Mouse (Mus musculus) kidney, postnatal 0 days (tissue): ENCODE measurements around the gene Glcci1. TPM values are rescaled to one million over a fixed set of nuclear protein-coding genes. Genes with fewer than 3 reads are reported as not detected.
"Not testable (repeated sequence)": the region's sequence is repeated elsewhere in the genome, so short reads cannot be mapped to it uniquely, and the experiment has no call there.

ENCODE experiments used
- ATAC-seq: fragments of 200-750 bp; cut with Nextera tagmentation; replicated peaks from 2 replicates; pipeline ENCODE4 v1.8.0; 2017; ENCODE audit warnings: low read depth, moderate number of reproducible peaks, moderate TSS enrichment, moderate library complexity; ENCODE audit not compliant: low FRiP score
- DNase-seq: peaks from one replicate; pipeline ENCODE4 v3.0.0-alpha.2; 2016; ENCODE audit warnings: low spot score
- H3K27ac ChIP-seq: fragments of 300-500 bp; sonication (generic); 2 replicates; pipeline ENCODE4 v1.5.1; 2014; ENCODE audit warnings: mild to moderate bottlenecking
- H3K27me3 ChIP-seq: fragments of 300-500 bp; sonication (generic); 2 replicates; pipeline ENCODE4 v1.6.1; 2014; ENCODE audit warnings: low read length, mixed read lengths; ENCODE audit not compliant: insufficient read depth
- H3K36me3 ChIP-seq: fragments of 300-500 bp; sonication (generic); 2 replicates; pipeline ENCODE4 v1.6.1; 2014; ENCODE audit warnings: low read length, mixed read lengths; ENCODE audit not compliant: insufficient read depth
- H3K4me1 ChIP-seq: fragments of 300-500 bp; sonication (generic); replicated peaks from 2 replicates; pipeline ENCODE4 v1.6.1; 2014; ENCODE audit warnings: antibody characterized with exemption, low read length, mixed read lengths; ENCODE audit not compliant: insufficient read depth
- H3K4me2 ChIP-seq: fragments of 300-500 bp; sonication (generic); 2 replicates; pipeline ENCODE4 v1.6.1; 2014; ENCODE audit warnings: mild to moderate bottlenecking, low read length, moderate library complexity, mixed read lengths
- H3K4me3 ChIP-seq: fragments of 300-500 bp; sonication (generic); replicated peaks from 2 replicates; pipeline ENCODE4 v1.5.1; 2014; ENCODE audit warnings: low read depth, low read length
- H3K9ac ChIP-seq: fragments of 300-500 bp; sonication (generic); 2 replicates; pipeline ENCODE4 v1.6.1; 2014; ENCODE audit warnings: low read depth, low read length
- H3K9me3 ChIP-seq: fragments of 300-500 bp; sonication (generic); replicated peaks from 2 replicates; pipeline ENCODE4 v1.6.1; 2016; ENCODE audit warnings: low read length, inconsistent platforms, mixed read lengths
- CTCF ChIP-seq: IDR thresholded peaks from 2 replicates; pipeline ENCODE4 v1.5.1; 2016; ENCODE audit warnings: antibody characterized with exemption, low read depth, mild to moderate bottlenecking, moderate library complexity
- WGBS: fragments of 180-500 bp; shearing (Covaris S2); extraction: QIAGEN DNeasy Blood & Tissue Kit; methylation state at CpG from one replicate; pipeline ENCODE4 v1.1.7; 2014; 5-methylcytosine and 5-hydroxymethylcytosine counted together
- polyA plus RNA-seq: library from polyadenylated mRNA; unstranded; fragments of >200 nt; fragmentation: Nextera tagmentation; extraction: Ambion mirVana; gene quantifications from 2 replicates; pipeline ENCODE4 v1.2.1, GENCODE M21; 2015

The Glcci1 gene
- polyA plus RNA-seq, 1 experiment from 2014 or later = 13.8 TPM

GRCm38 (mm10) chr6:8536944-8537343 lies 27.5 kb downstream of the Glcci1 start:
- DNase-seq (no peak), ATAC-seq (no peak)
- Histone ChIP-seq H3K36me3 (no peaks in the 10 kb centered on the region), H3K27me3 (no peaks in the 10 kb centered on the region), H3K4me2 (no peak overlapping the region), H3K27ac (no peak overlapping the region), H3K9me3 (no peaks in the 10 kb centered on the region), H3K9ac (no peak overlapping the region), H3K4me3 (no peak overlapping the region), H3K4me1 (no peaks in the 10 kb centered on the region)
- WGBS = 83% methylated on average over 2 of the region's 2 CpGs
- TF ChIP-seq CTCF = no peak

GRCm38 (mm10) chr6:8541531-8541930 lies 32.1 kb downstream of the Glcci1 start:
- H3K27me3 ChIP-seq, H3K4me3 ChIP-seq, H3K4me1 ChIP-seq, H3K36me3 ChIP-seq, H3K27ac ChIP-seq, ATAC-seq, H3K9me3 ChIP-seq, H3K4me2 ChIP-seq, H3K9ac ChIP-seq, DNase-seq: not testable (repeated sequence)
- 88% methylated on average over 4 of the region's 4 CpGs for WGBS

GRCm38 (mm10) chr6:8544822-8545221 lies 35.4 kb downstream of the Glcci1 start:
- no peaks in the 10 kb centered on the region for H3K9me3 ChIP-seq
- ATAC-seq (no peak), DNase-seq (no peak)
- H3K36me3 ChIP-seq = no peaks in the 10 kb centered on the region
- no peaks in the 10 kb centered on the region for H3K27me3 ChIP-seq
- no peak overlapping the region for H3K4me2 ChIP-seq
- no peak overlapping the region for H3K4me3 ChIP-seq
- H3K4me1 ChIP-seq = no peaks in the 10 kb centered on the region
- no peak for TF ChIP-seq CTCF
- H3K9ac ChIP-seq = no peak overlapping the region
- 94% methylated on average over 5 of the region's 5 CpGs for WGBS
- H3K27ac ChIP-seq = no peak overlapping the region

- no peak overlapping the region for H3K27ac ChIP-seq
- DNase-seq (no peak), ATAC-seq (no peak)
- no peak for TF ChIP-seq CTCF
- no peaks in the 10 kb centered on the region for H3K27me3 ChIP-seq
- no peak overlapping the region for H3K4me3 ChIP-seq
- H3K9ac ChIP-seq = no peak overlapping the region
- 93% methylated on average over 7 of the region's 7 CpGs for WGBS
- H3K36me3 ChIP-seq = no peaks in the 10 kb centered on the region
- H3K9me3 ChIP-seq = no peaks in the 10 kb centered on the region
- no peak overlapping the region for H3K4me2 ChIP-seq
- no peaks in the 10 kb centered on the region for H3K4me1 ChIP-seq
These were observed 36.4 kb downstream of the Glcci1 start for GRCm38 (mm10) chr6:8545780-8546179.

- DNase-seq = no peak
- no peaks in the 10 kb centered on the region for H3K9me3 ChIP-seq
- H3K4me2 ChIP-seq = no peak overlapping the region
- 92% methylated on average over 2 of the region's 2 CpGs for WGBS
- H3K4me1 ChIP-seq = no peaks in the 10 kb centered on the region
- H3K4me3 ChIP-seq = no peak overlapping the region
- TF ChIP-seq CTCF = no peak
- 0 out of 2 replicates have a peak, but pooled peaks cover 3% of the 10 kb centered on the region for H3K36me3 ChIP-seq
- no peak for ATAC-seq
- no peak overlapping the region for H3K27ac ChIP-seq
- H3K9ac ChIP-seq = no peak overlapping the region
- H3K27me3 ChIP-seq = no peaks in the 10 kb centered on the region
These were observed 41.8 kb downstream of the Glcci1 start for GRCm38 (mm10) chr6:8551155-8551554.

GRCm38 (mm10) chr6:8556849-8557571 lies 47.6 kb downstream of the Glcci1 start:
- TF ChIP-seq CTCF = no peak
- no peak overlapping the region for H3K4me2 ChIP-seq
- H3K36me3 ChIP-seq = 0 out of 2 replicates have a peak, but pooled peaks cover 3% of the 10 kb centered on the region
- WGBS = 94% methylated on average over 5 of the region's 5 CpGs
- no peak overlapping the region for H3K4me3 ChIP-seq
- no peaks in the 10 kb centered on the region for H3K27me3 ChIP-seq
- no peaks in the 10 kb centered on the region for H3K9me3 ChIP-seq
- ATAC-seq = no peak
- DNase-seq = no peak
- H3K4me1 ChIP-seq = no peaks in the 10 kb centered on the region
- H3K27ac ChIP-seq = no peak overlapping the region
- no peak overlapping the region for H3K9ac ChIP-seq

- no peaks in the 10 kb centered on the region for H3K4me1 ChIP-seq
- DNase-seq = no peak
- no peaks in the 10 kb centered on the region for H3K27me3 ChIP-seq
- no peaks in the 10 kb centered on the region for H3K36me3 ChIP-seq
- no peak for TF ChIP-seq CTCF
- WGBS = 81% methylated on average over 2 of the region's 2 CpGs
- no peak overlapping the region for H3K27ac ChIP-seq
- H3K4me3 ChIP-seq = no peak overlapping the region
- H3K9me3 ChIP-seq = no peaks in the 10 kb centered on the region
- H3K4me2 ChIP-seq = no peak overlapping the region
- ATAC-seq = no peak
- no peak overlapping the region for H3K9ac ChIP-seq
These were observed 51.3 kb downstream of the Glcci1 start for GRCm38 (mm10) chr6:8560682-8561081.
